Mouse (Mus musculus): ENCODE data around the gene Rag2.
A peak's percentile ranks its signal among the peaks of the same experiment; 100 is the strongest.

Rag2 gene

GRCm38 (mm10) chr2:101624011-101624410, 507 bp upstream of the Rag2 start:
- DNase-seq (ENCODE audit: low read depth in 2 of 2, low spot score in 2 of 2): no peak

GRCm38 (mm10) chr2:101627227-101627626, 2.7 kb downstream of the Rag2 start:
- DNase-seq (ENCODE audit: low read depth in 2 of 2, low spot score in 2 of 2): no peak

- DNase-seq (ENCODE audit: low read depth in 2 of 2, low spot score in 2 of 2): peak; percentile 44 to 62
These were observed 4.0 kb downstream of the Rag2 start for GRCm38 (mm10) chr2:101628297-101629236.

DNA sequence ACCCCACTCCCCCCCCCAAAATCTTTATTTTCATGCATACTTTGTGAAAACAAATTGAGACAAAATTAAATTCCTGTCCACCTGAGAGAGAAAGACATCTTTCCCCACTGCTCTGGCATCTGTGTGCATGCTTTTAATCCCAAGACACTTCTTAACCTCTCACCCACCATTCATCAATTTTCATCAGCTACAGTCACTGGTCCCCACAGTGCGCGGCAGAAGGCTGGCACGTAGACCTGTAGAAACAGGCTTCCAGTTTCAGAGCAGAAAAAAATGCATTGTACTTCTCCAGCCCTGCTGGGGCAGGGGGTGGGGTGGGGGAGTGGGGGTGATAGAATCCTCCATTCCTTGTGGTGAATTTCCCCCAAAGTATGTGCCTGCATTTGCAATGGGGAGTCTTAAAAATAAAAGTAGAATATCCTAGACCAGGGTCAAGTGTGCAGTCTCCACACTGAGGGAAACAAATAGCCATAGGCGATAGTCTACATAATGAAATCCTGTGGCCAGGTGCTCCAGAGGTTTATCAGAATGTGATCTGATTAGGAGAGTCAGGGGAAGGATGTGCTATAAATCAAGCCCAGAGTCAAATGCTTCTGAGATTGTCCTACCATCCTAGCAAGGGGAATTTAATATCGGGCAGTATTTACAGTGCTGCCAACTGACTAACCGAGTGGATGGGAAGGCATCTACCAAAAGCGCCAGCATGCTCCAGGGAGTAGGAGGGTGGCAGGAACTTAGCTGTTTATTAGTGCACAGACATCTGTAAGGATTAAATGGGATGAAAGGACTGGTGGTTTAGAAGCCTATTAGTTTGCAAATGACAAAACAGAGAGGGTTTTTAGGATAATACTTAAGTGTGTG, 14.7 kb downstream of the Rag2 start:
- DNase-seq (ENCODE audit: low read depth in 2 of 2, low spot score in 2 of 2): no peak

GRCm38 (mm10) chr2:101639840-101640350, 15.4 kb downstream of the Rag2 start:
- DNase-seq (ENCODE audit: low read depth in 2 of 2, low spot score in 2 of 2): no peak

DNA sequence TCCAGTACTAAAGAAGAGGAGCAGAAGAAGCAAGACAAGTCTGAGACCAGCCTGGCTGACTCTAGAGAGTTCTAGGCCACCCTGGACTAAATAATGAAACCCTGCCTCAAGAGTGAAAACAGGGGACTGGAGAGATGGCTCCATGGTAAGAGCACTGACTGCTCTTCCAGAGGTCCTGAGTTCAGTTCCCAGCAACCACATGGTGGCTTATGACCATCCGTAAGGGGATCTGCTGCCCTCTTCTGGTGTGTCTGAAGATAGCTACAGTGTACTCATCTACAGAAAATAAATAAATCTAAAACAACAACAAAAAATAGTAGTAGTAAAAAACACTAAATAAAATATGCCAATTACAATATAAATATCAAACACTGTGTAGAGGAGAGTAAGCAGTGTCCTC, 21.3 kb downstream of the Rag2 start:
- DNase-seq (ENCODE audit: low read depth in 2 of 2, low spot score in 2 of 2): no peak

GRCm38 (mm10) chr2:101648361-101648760, 23.8 kb downstream of the Rag2 start:
- no peak for DNase-seq (ENCODE audit: low read depth in 2 of 2, low spot score in 2 of 2)

GRCm38 (mm10) chr2:101649114-101649671, 24.7 kb downstream of the Rag2 start, which contains the start of the genes Rag1 and B230118H07Rik:
Gene Rag1 (minus strand): TSS chr2:101649501.
Gene B230118H07Rik (minus strand): TSS chr2:101649532.
- DNase-seq (ENCODE audit: low read depth in 2 of 2, low spot score in 2 of 2): no peak

GRCm38 (mm10) chr2:101650446-101650845, 25.9 kb downstream of the Rag2 start:
- DNase-seq (ENCODE audit: low read depth in 2 of 2, low spot score in 2 of 2): no peak

DNA sequence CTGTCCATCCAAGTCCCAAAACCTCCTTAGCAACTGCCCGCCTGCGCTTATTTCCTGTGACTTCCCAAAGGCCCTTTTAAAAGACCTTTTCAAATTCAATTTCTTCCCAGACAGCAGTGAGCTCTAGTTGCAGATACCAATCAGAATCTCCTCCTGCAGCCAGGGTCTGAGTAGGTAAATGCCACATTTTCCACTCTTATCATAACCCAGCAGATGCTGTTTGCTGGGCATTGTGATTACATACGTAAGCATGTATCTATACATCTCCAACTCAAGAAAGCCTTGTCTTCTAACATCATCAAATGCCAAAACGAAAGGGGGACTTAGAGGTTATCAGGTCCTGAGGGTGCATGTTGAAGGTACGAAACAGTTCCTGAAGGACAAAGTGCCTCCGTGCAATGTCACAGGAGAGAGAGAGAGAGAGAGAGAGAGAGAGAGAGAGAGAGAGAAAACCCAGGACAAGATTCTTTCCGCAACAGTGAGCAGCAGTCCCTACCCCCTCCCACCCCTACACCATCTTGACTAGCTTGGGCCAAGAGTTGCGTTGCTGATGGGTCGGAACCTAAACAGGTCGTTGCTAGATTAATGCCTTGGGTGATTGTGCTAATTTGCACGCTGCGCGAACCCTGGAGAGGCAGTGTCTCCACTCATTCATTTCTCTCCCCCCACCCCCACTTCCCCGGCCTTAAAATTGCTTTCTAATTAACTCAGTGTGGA, 27.8 kb downstream of the Rag2 start:
- no peak for DNase-seq (ENCODE audit: low read depth in 2 of 2, low spot score in 2 of 2)

DNA sequence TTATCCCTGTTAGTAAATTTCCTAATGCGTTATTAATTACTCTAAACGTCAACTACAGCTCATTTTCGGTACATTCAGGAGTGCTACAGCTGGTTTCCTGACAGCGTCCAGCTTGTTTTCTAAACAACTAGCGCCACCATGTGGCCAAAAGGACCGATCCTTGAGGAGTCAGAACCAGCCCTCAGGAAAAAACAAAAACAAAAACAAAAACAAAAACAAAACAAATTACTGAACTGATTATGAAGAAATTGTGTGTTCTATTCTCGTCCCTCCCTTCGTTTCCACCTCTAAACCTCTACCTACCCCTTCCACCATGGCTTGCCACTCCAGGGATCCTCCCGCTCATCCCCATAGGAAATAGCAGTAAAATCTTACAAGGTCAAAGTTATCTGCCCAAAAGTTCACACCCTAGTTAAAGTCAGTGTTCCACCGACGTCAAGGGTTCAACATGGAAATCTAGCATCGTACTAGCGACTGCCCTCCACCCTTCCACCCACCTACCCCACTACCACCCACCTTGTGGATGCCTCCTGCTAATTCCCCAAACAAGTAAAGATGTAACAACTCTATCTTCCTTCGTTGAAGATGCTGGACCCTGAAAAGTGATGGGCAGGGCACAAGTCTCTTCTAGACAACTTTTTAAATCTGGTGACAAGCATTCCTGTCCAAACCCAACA, 28.5 kb downstream of the Rag2 start:
- peak; percentile 53 to 69 for DNase-seq (ENCODE audit: low read depth in 2 of 2, low spot score in 2 of 2)

GRCm38 (mm10) chr2:101660536-101660935, 36.0 kb downstream of the Rag2 start:
- DNase-seq (ENCODE audit: low read depth in 2 of 2, low spot score in 2 of 2): no peak

DNA sequence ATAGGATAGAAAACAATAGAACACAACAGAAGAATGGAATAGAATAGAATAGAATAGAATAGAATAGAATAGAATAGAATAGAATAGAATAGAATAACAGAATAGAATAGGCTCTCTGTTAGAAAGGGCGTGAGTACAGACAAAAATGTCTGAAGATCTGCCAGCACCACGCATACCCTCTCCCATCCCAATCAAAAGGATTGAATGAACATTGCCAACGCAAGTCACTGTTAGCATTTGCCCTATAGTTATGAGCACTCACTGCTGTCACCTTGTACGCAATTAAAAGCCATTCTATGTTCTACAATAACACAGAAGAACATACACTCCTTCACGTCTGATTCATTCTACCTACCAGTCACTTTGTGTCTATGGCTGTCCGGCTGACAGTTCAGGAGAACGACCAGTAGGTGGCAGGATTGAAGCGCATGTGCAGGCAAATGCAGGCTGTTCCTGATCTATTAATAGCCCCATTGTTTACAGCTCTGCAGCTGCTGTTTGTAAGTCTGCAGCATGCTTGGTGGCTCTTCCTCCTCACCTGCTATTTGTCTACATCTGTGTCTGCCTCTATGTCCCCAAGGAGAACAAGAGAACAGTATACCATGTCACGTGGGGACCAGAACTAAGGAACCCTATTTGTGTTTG, 40.7 kb downstream of the Rag2 start:
- DNase-seq (ENCODE audit: low read depth in 2 of 2, low spot score in 2 of 2): peak; percentile 41 to 54

DNA sequence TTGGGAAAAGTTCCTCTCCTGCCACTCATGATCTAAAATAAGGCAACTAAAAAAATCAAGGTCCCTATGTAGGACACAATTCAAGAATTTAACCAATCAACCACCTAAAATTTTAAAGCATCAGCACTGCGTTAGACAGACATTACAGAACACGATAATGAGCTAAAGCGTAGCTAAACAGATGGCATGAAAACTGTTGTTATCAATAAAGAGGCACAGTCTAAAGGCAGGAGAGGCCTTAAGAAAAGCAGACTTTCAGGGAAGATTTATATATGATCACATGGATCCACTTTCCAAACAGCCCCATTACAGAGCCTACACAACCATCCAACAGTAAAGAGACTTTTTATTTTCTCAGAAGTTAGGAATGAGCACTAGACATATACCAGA, 41.2 kb downstream of the Rag2 start:
- no peak for DNase-seq (ENCODE audit: low read depth in 2 of 2, low spot score in 2 of 2)

GRCm38 (mm10) chr2:101668751-101669150, 44.2 kb downstream of the Rag2 start:
- DNase-seq (ENCODE audit: low read depth in 2 of 2, low spot score in 2 of 2): no peak

GRCm38 (mm10) chr2:101673547-101673946, 49.0 kb downstream of the Rag2 start:
- no peak for DNase-seq (ENCODE audit: low read depth in 2 of 2, low spot score in 2 of 2)

DNA sequence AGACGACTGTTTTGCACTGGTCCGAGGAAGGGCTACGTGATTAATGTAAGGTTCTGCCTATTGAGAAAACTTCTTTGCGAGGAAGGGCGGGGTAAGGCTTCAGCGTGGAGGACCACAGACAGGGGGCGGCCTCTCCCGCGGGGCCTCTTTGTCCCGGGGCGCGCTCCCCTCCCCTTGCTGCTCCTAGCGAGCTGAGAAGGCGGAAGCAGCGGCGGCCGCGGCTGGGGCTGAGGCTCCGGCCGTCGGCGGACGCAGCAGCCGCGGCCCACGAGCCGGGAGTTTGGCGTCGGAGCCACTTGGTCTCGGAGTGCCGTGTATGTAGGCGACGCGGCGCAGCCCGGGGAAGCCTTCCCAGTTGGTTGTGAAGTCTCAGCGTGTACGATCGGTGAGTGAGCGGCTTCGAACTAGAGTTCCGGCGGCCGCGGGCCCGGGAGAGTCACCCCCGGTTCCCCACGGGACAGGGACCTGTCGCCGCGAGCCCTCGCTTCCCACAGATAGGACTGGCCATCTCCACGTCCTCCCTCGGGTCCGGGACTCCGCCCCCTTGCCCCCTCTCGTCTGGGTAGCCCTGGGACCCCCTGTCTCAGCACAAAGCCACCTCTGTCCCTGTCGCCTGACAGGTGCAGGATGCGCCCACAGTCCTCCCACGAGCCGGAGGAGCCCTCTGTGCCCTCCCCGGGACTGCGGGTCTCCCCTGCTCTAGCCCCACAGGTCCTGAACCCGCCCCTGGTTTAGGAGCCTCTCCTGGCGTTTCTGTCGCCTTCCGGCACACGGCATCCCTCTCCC, 53.9 kb downstream of the Rag2 start, which contains the start of gene Traf6:
TSS of gene Traf6 (plus strand) at position 194 of the 786 bp plus-strand sequence.
- DNase-seq (ENCODE audit: low read depth in 2 of 2, low spot score in 2 of 2): peak; percentile 78 to 81

DNA sequence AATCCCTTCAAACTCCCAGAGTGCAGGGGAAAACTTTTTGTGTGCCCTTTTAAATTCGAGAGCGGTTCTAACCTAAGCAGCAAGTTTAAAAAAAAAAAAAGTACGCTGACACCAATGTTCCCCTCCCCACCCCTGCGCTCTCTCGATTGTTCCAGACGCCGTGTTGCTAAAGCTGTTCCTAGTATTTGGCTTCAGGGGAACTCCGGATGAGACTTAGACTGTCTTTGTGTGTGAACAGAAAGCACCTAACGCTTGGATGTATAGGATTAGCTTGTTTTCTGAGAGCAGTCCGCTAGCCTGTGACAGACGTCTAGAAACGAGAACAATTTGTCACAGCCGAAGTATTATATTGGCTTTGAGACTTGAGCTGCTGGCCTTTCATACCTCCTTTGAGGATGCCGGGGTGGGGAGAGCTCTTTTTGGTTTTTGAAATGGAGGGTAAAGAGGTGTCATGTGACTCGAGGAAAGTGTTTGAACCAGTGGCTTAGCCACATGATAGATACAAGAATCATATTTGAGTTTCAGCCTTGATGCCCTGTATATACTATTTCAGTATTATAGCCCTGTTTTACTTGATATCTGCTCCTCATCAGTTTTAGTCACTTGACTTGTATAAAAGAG, 54.8 kb downstream of the Rag2 start:
- peak; percentile 8 to 36 for DNase-seq (ENCODE audit: low read depth in 2 of 2, low spot score in 2 of 2)
